Mouse (Mus musculus) CD4-positive, CD25-positive, alpha-beta regulatory T cell, adult 2 months (primary cell): ENCODE measurements around the gene Tm9sf1.

Experiments used
- DNase-seq: peaks from one replicate; pipeline ENCODE4 v3.0.0-alpha.2; 2012; ENCODE audit warnings: low read depth, low spot score

Gene Tm9sf1

GRCm38 (mm10) chr14:55643060-55643907 lies at the start of gene Tm9sf1:
TSS of gene Tm9sf1 (minus strand) at chr14:55643806.
- peak; percentile 86 for DNase-seq

GRCm38 (mm10) chr14:55689433-55689832 lies 45.8 kb upstream of the Tm9sf1 start:
- no peak for DNase-seq

DNA sequence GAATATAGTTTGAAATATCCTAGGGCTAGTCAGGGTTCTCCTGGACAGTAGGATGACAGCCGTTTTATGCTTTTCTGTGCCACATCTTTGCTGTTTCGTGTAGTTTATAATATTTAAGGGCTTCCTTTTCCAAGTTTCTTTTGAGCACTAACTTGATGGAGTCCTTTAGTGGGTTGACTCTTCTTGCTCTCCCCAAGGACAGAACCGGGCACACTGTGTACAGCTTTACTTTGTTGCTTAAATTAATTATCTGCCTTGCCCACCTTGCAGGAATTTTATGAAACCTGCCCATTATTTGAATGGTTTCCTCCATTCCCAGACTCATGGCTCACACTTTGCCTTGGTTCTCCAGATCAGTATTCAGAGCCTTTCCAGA lies 38.5 kb upstream of the Tm9sf1 start:
- no peak for DNase-seq

GRCm38 (mm10) chr14:55681160-55682117 lies 37.8 kb upstream of the Tm9sf1 start, which contains the start of gene Tinf2:
TSS of gene Tinf2 (minus strand) at chr14:55681820.
- peak; percentile 99 for DNase-seq

DNA sequence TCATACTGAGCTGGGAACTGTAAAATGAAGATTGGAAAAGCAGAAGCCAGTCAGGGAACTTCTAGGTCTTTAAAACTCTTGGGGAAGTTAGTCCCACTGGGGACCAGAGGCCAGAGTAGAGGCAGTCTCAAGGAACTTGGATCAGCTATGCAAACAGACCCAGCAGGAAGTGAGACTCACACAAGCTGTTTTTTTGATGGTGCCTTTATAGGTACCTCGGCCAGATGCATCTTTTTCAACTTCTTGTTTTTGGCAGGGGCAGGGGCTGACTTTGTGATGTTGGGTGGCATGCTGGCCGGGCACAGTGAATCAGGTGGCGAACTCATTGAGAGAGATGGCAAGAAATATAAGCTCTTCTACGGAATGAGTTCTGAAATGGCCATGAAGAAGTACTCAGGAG lies 34.0 kb upstream of the Tm9sf1 start:
- DNase-seq: no peak

DNA sequence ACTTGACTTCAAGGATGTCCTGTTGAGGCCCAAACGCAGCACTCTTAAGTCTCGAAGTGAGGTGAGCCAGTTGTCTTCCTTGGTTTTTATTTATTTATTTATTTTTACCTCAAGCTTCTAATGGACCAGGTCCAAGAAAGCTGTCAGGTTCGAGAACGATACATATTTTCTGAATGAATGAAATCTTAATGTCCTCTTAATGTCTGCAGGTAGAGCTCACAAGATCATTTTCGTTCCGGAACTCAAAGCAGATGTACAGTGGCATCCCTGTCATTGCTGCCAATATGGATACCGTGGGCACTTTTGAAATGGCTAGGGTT lies 29.1 kb upstream of the Tm9sf1 start:
- no peak for DNase-seq

GRCm38 (mm10) chr14:55671833-55672740 lies 28.5 kb upstream of the Tm9sf1 start, which contains the start of the genes Gmpr2 and Nedd8:
TSS of gene Gmpr2 (plus strand) at chr14:55671941.
TSS of gene Nedd8 (minus strand) at chr14:55672124.
- peak; percentile 95 for DNase-seq

DNA sequence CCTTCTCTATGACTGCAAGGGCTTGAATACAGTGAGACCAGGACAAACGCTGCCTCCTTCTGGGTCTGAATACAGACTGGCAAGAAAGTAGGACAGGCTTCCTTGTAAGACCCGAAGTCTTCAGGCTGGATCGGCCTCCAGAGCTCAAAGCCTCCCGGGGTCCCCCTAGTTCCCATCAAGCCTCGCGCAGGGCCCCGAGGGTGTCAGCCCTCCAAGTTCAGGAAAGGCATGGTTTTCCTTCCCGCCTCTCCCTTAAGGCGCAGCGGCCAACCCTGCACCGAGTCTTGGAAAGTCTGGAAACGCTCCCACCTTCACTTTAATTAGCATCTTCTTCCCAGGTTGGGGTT lies 27.9 kb upstream of the Tm9sf1 start:
- no peak for DNase-seq

DNA sequence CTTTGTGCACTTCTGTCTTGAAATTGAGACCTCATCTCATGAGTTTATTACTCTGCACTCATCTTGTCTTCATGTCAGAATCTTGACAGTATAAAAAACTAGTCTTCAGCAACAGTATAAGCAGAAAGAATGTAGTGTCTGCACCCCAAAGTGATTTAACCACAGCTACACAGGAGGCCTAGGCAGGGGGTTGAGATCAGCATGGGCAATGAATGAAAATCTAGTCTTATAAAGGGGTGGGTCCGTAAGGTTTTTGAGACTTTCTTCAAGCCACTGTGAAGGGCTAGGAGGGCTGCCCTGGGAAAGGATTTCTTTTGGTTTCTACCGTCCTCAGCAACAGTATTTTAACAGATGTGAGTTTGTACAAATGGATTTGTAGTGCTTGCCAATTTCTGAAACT lies 17.0 kb upstream of the Tm9sf1 start:
- DNase-seq: no peak

DNA sequence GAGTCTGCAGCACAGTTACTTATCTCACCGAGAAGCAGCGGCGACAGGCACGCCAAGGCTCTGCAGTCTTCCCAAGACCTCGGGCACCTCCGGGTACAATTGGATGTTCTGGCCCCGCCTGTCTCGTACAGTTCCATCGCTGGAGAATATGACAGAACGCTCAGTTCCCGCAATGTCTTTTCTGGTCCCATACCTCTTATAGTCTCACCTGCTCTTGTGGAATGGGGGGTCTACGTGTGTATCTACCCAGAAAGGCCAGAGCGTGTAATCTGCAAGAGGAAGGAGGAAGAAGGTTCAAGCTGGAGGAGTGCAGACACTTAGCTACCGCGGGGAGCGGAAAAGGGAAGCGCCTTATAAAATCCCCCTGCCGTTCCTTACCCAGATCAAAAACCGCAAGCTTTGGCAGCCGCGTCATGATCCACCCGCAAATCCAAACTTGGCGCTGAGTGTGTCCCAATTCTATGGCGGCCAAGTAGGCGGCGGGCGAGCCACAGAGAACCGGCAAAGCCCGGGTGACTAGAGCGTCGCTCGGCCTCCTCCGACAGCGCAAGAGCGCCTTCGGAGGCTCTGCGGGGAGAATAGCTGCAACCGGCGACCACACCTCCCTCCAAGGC lies 16.5 kb upstream of the Tm9sf1 start, which contains the start of gene Mdp1:
Gene Mdp1 (minus strand): TSS at position 549 of the 614 bp plus-strand sequence.
- peak; percentile 91 for DNase-seq

DNA sequence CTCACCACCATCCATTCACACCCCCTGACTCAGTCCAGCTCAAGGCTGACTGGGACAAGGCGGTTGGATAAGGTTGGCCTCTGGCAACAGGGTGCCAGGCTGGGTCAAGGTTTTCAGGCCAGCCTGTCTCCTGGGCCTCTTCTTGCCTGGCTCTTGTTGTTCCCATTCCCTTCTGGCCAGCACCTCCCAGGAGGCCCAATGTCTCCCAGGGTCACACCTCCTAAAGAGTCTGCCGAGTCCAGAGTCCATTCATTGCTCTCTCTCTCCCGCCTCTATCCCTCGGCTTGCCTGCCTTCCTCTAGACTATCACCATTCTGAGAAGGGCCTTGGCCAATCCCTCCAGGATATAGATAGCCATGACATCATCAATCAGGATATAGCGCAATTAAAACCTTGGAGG lies 14.4 kb upstream of the Tm9sf1 start:
- DNase-seq: no peak

- no peak for DNase-seq
Observed at GRCm38 (mm10) chr14:55656935-55657334, 13.3 kb upstream of the Tm9sf1 start.

- no peak for DNase-seq
Observed at GRCm38 (mm10) chr14:55651528-55651927, 7.9 kb upstream of the Tm9sf1 start.

- DNase-seq: no peak
Observed at GRCm38 (mm10) chr14:55649884-55650283, 6.3 kb upstream of the Tm9sf1 start, which contains the start of gene Tssk4. TSS of gene Tssk4 (plus strand) at chr14:55650184.

DNA sequence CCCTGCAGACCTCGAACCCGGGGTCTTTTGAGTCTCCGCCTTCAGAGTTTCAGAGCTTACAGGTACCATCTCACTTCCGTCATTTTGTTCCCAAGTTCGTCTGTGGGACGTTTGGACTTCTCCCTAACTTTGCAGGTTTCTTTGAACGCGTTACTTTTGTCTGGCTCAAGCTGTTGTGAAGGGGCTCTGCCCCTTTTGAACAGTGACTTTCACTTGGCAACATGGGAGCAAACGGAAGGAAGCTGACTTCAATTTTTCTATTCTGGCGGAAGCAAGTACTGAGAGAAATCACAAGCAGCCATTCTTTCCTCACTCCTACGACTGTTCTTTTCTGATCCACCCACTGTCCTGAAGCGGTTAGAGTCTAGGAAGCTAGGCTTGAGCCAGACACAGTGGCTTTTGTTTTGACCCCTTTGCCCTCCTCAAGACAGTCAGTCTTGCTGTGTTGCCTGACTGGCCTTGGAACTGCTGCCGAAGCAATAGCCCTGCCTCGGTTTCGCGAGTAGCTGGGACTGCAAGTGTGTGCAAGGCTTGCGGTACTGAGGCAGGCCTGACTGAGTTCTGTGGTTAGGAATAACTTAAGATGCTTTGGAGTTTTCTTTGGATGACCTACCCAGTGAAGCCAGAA lies 769 bp upstream of the Tm9sf1 start:
- peak; percentile 55 for DNase-seq

- no peak for DNase-seq
Observed at GRCm38 (mm10) chr14:55642679-55643059, 937 bp downstream of the Tm9sf1 start.

GRCm38 (mm10) chr14:55641291-55641690 lies 2.3 kb downstream of the Tm9sf1 start:
- no peak for DNase-seq

- DNase-seq: no peak
Observed at GRCm38 (mm10) chr14:55640816-55641215, 2.8 kb downstream of the Tm9sf1 start.

DNA sequence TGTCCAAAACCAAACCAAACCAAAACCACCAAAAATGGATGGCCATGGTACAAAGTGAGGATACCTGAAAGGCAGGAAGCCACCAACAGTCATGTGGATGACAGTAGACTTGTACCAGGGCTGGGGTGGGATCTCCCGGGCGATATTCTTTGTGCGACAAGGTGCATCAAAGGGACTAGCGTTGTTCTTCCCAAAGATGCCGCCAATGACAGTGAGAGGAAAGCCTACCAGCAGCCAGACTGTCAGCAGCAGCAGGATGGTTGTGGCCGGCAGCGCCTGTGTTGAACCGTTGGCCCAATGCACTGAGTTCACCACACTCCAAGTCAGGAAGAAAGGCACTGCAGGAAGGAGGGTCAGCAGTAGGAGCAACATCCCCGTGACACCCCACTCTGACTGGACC lies 5.8 kb downstream of the Tm9sf1 start, which contains the start of gene Gm49378:
Gene Gm49378 (minus strand): TSS at position 101 of the 400 bp plus-strand sequence.
- no peak for DNase-seq

DNA sequence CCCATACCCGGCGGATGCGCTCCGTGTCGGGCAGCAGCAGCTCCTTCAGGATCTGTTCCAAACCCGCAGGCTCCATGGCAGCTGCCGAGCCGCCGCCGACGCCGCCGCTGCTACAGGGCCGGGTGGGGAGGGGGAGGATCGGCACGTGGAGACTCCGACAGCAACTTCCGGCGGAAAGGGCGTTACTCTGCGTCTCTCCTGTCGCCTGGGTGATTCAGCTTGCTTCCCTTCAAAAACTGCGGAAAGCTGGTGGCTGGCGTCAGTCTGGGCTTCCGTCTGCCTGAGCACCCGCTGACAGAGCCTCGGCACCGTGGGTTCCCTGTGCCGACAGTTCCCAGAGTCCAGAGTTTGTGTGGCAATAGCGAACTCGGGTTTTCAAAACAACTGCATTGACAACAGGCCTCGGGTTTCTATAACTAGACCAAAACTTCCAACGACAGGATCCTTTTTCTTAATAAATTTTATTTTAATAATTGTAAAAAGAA lies 8.0 kb downstream of the Tm9sf1 start, which contains the start of gene Ipo4:
Gene Ipo4 (minus strand): TSS at position 435 of the 485 bp plus-strand sequence.
- peak; percentile 94 for DNase-seq
